Mouse (Mus musculus) stomach, postnatal 0 days (tissue): Measurements from ENCODE around the gene St6galnac4.

ENCODE experiments used
- CTCF ChIP-seq: IDR thresholded peaks from 2 replicates; pipeline ENCODE4 v1.5.1; 2016; ENCODE audit warnings: antibody characterized with exemption, low read depth, mild to moderate bottlenecking, moderate library complexity
- EP300 ChIP-seq: optimal IDR thresholded peaks from 2 replicates; pipeline ENCODE3; 2016; ENCODE audit warnings: antibody characterized with exemption

GRCm38 (mm10) chr2:32581450-32582095 is 5.3 kb upstream of the St6galnac4 start:
- TF ChIP-seq CTCF (peak; percentile 28), EP300 (no peak)
